Mouse (Mus musculus): ENCODE results near the gene Dolk. TPM values are rescaled to one million over a fixed set of nuclear protein-coding genes. Genes with fewer than 3 reads are reported as not detected.

Gene Dolk
- polyA plus RNA-seq, 1 experiment, result 0.12 TPM

DNA sequence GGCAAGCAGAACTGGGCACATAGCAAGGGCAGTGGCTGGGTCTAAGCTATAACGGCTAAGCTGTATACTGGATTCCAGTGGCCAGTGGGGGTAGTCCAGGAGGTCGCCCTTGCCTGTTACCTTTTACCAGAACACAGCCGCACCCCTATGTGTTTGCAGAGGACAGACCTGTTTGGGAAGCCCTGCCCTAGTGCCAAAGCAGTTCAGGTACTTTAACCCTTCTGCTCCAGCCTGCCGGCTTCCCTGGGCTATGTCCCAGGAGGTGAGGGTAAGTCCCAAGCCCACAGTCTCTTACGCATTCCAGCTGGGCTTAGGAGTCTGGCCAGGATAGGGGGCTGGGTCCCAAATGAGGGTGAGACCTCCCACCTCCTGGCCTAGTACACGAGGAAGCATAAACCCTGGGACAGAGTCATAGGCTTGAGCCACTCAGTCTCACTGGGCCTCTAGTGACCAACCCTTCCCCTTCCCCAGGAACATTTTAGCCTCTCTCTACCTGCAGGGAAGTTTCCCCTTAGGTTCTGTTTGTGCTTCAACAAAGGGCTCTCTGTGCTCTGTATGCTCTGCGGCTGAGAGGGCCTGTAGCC, 41.4 kb downstream of the Dolk start:
- TF ChIP-seq TAL1 (IDR thresholded peaks at IDR 0.05; ENCODE audit: low read length) (no peak), GATA1 (IDR thresholded peaks at IDR 0.05; ENCODE audit: low read length) (no peak)
- Histone ChIP-seq H3K4me3 (replicated peaks) (no peak overlapping the region), H3K4me1 (ENCODE audit: control insufficient read depth) (peaks cover 32% of the 10 kb centered on the region), H3K9me3 (ENCODE audit: control insufficient read depth, low read length) (no peaks in the 10 kb centered on the region), H3K27me3 (ENCODE audit: control insufficient read depth) (no peaks in the 10 kb centered on the region), H3K36me3 (ENCODE audit: control insufficient read depth) (peaks cover 96% of the 10 kb centered on the region)

DNA sequence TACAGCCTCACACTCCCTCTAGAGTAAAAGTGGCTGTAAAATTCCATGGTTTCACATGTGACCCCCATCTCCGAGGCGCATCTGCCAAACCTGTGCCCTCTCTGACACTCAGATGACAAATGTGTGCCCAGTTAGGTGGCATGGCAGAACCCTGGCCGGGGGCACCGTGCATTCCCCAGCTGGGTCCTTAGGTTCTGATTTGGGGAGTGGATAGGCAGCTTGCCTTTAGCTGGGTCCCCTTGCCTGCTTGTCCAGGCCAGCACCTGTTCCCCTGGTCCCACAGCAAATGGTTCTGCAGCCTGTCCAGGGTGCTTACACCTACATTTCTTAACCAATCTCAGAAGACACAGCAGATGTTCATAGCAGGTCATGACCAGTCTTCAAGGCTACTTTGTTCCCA, 42.7 kb downstream of the Dolk start:
- no peak overlapping the region for H3K4me3 ChIP-seq (replicated peaks)
- peaks cover 42% of the 10 kb centered on the region for H3K4me1 ChIP-seq (ENCODE audit: control insufficient read depth)
- H3K36me3 ChIP-seq (ENCODE audit: control insufficient read depth), result peaks cover 91% of the 10 kb centered on the region
- H3K27me3 ChIP-seq (ENCODE audit: control insufficient read depth), result no peaks in the 10 kb centered on the region
- TF ChIP-seq TAL1 (IDR thresholded peaks at IDR 0.05; ENCODE audit: low read length), result no peak
- no peak for TF ChIP-seq GATA1 (IDR thresholded peaks at IDR 0.05; ENCODE audit: low read length)
- H3K9me3 ChIP-seq (ENCODE audit: control insufficient read depth, low read length), result no peaks in the 10 kb centered on the region

GRCm38 (mm10) chr2:30242509-30242908, 43.6 kb downstream of the Dolk start:
- Histone ChIP-seq H3K4me3 (replicated peaks) (no peak overlapping the region), H3K9me3 (ENCODE audit: control insufficient read depth, low read length) (no peaks in the 10 kb centered on the region), H3K36me3 (ENCODE audit: control insufficient read depth) (peaks cover 82% of the 10 kb centered on the region), H3K4me1 (ENCODE audit: control insufficient read depth) (peaks cover 48% of the 10 kb centered on the region), H3K27me3 (ENCODE audit: control insufficient read depth) (no peaks in the 10 kb centered on the region)
- TF ChIP-seq TAL1 (IDR thresholded peaks at IDR 0.05; ENCODE audit: low read length) (no peak), GATA1 (IDR thresholded peaks at IDR 0.05; ENCODE audit: low read length) (no peak)

DNA sequence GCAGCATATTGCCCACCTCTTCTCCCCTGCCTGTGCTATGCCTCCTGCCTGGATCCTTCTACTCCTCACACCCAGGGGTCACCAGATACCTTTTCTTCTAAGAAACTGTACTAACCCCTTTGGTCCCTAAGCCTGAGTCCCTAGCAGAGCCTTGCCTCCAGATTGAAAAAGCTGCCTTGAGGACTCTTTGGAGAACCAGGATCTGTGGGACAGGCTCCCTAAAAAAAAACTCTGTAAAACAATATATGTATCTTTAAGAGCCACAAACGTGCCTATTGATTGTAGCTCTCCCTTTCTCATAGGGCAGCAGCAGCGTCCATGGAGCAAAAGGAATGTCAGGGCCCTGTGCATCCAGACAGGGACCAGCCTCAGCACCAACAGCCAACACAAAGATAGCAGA, 45.9 kb downstream of the Dolk start, which contains the start of gene Gm28035:
TSS of gene Gm28035 (plus strand) at position 301 of the 400 bp plus-strand sequence.
- peaks cover 64% of the 10 kb centered on the region for H3K36me3 ChIP-seq (ENCODE audit: control insufficient read depth)
- TF ChIP-seq TAL1 (IDR thresholded peaks at IDR 0.05; ENCODE audit: low read length) (no peak), GATA1 (IDR thresholded peaks at IDR 0.05; ENCODE audit: low read length) (no peak)
- peak within 1 kb of the TSS; percentile 97 for H3K4me3 ChIP-seq (replicated peaks)
- no peaks in the 10 kb centered on the region for H3K9me3 ChIP-seq (ENCODE audit: control insufficient read depth, low read length)
- peaks cover 61% of the 10 kb centered on the region for H3K4me1 ChIP-seq (ENCODE audit: control insufficient read depth)
- no peaks in the 10 kb centered on the region for H3K27me3 ChIP-seq (ENCODE audit: control insufficient read depth)

GRCm38 (mm10) chr2:30239777-30240176, 46.4 kb downstream of the Dolk start:
- Histone ChIP-seq H3K4me1 (ENCODE audit: control insufficient read depth) (peaks cover 58% of the 10 kb centered on the region), H3K36me3 (ENCODE audit: control insufficient read depth) (peaks cover 59% of the 10 kb centered on the region), H3K9me3 (ENCODE audit: control insufficient read depth, low read length) (no peaks in the 10 kb centered on the region), H3K4me3 (replicated peaks) (peak overlapping the region; percentile 97), H3K27me3 (ENCODE audit: control insufficient read depth) (no peaks in the 10 kb centered on the region)
- TF ChIP-seq TAL1 (IDR thresholded peaks at IDR 0.05; ENCODE audit: low read length) (no peak; the same call in 2 of the 3 replicates), GATA1 (IDR thresholded peaks at IDR 0.05; ENCODE audit: low read length) (no peak)

GRCm38 (mm10) chr2:30238906-30239465, 47.1 kb downstream of the Dolk start:
- Histone ChIP-seq H3K4me3 (replicated peaks) (peak overlapping the region; percentile 97), H3K27me3 (ENCODE audit: control insufficient read depth) (no peaks in the 10 kb centered on the region), H3K9me3 (ENCODE audit: control insufficient read depth, low read length) (no peaks in the 10 kb centered on the region), H3K4me1 (ENCODE audit: control insufficient read depth) (peaks cover 55% of the 10 kb centered on the region), H3K36me3 (ENCODE audit: control insufficient read depth) (peaks cover 52% of the 10 kb centered on the region)
- no peak for TF ChIP-seq TAL1 (IDR thresholded peaks at IDR 0.05; ENCODE audit: low read length)
- no peak for TF ChIP-seq GATA1 (IDR thresholded peaks at IDR 0.05; ENCODE audit: low read length)

GRCm38 (mm10) chr2:30237881-30238280, 48.3 kb downstream of the Dolk start:
- no peak for TF ChIP-seq GATA1 (IDR thresholded peaks at IDR 0.05; ENCODE audit: low read length)
- TF ChIP-seq TAL1 (IDR thresholded peaks at IDR 0.05; ENCODE audit: low read length), result no peak
- Histone ChIP-seq H3K36me3 (ENCODE audit: control insufficient read depth) (peaks cover 40% of the 10 kb centered on the region), H3K4me1 (ENCODE audit: control insufficient read depth) (peaks cover 54% of the 10 kb centered on the region), H3K4me3 (replicated peaks) (peak overlapping the region; percentile 97), H3K27me3 (ENCODE audit: control insufficient read depth) (no peaks in the 10 kb centered on the region), H3K9me3 (ENCODE audit: control insufficient read depth, low read length) (peaks cover 8% of the 10 kb centered on the region; the same call in 1 of the 2 replicates)

- Histone ChIP-seq H3K36me3 (ENCODE audit: control insufficient read depth) (peaks cover 35% of the 10 kb centered on the region), H3K27me3 (ENCODE audit: control insufficient read depth) (no peaks in the 10 kb centered on the region), H3K4me1 (ENCODE audit: control insufficient read depth) (peaks cover 50% of the 10 kb centered on the region), H3K9me3 (ENCODE audit: control insufficient read depth, low read length) (peaks cover 13% of the 10 kb centered on the region), H3K4me3 (replicated peaks) (peak within 1 kb of the TSS; percentile 97)
- no peak for TF ChIP-seq GATA1 (IDR thresholded peaks at IDR 0.05; ENCODE audit: low read length)
- TF ChIP-seq TAL1 (IDR thresholded peaks at IDR 0.05; ENCODE audit: low read length), result no peak
Measured at GRCm38 (mm10) chr2:30237199-30237880, 48.8 kb downstream of the Dolk start, which contains the start of gene Lrrc8a. Lrrc8a (plus strand) TSS chr2:30237715.

Data from erythroblast, embryonic 14.5 days (primary cell).